Mouse (Mus musculus) adrenal gland, adult 18-20 months (tissue): Measurements from ENCODE around the gene Tnnt3. TPM values are rescaled to one million over a fixed set of nuclear protein-coding genes. Genes with fewer than 3 reads are reported as not detected.

Experiments used
- DNase-seq, 2 experiments: peaks; one replicate each; pipeline ENCODE4 v3.0.0; 2021 to 2022; ENCODE audit warnings: low spot score in 2 of 2
- total RNA-seq, 2 experiments: library from RNA; stranded (reverse); gene quantifications; 1 replicate in 1 of 2; 2 replicates in 1 of 2; pipeline ENCODE4 v1.2.3; 2021

Tnnt3 gene
- total RNA-seq, 2 experiments from 2014 or later = 0.83 to 16.2 TPM

- no peak for DNase-seq
Observed at GRCm38 (mm10) chr7:142538291-142538690, 39.7 kb downstream of the Tnnt3 start.

- no peak for DNase-seq
Observed at GRCm38 (mm10) chr7:142538766-142539165, 40.1 kb downstream of the Tnnt3 start.

- DNase-seq = no peak
Observed at GRCm38 (mm10) chr7:142539828-142540227, 41.2 kb downstream of the Tnnt3 start.

- no peak for DNase-seq
Observed at GRCm38 (mm10) chr7:142542771-142543303, 44.2 kb downstream of the Tnnt3 start.

- no peak for DNase-seq
Observed at GRCm38 (mm10) chr7:142545967-142546366, 47.3 kb downstream of the Tnnt3 start.

DNA sequence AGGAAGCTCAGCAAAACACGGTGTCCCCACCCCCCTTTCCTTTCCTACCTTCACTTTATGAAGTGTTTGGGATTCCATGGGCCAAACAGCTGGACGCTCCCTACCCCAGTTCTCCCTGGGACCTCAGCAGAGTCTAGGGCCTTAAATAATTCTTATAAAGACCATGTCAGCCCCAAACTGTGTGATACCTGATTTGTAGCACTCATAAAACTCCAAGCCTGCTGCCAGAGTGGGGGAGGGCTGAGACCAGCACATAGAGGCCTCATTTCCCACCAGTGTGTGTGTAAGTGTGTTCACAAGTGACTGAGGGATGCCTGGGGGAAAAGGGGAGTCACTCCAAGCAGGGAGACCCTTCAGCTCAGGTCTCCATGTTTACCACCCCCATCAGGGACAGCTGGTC lies 49.2 kb downstream of the Tnnt3 start:
- DNase-seq = no peak

GRCm38 (mm10) chr7:142548706-142549105 lies 50.1 kb downstream of the Tnnt3 start:
- DNase-seq = no peak

DNA sequence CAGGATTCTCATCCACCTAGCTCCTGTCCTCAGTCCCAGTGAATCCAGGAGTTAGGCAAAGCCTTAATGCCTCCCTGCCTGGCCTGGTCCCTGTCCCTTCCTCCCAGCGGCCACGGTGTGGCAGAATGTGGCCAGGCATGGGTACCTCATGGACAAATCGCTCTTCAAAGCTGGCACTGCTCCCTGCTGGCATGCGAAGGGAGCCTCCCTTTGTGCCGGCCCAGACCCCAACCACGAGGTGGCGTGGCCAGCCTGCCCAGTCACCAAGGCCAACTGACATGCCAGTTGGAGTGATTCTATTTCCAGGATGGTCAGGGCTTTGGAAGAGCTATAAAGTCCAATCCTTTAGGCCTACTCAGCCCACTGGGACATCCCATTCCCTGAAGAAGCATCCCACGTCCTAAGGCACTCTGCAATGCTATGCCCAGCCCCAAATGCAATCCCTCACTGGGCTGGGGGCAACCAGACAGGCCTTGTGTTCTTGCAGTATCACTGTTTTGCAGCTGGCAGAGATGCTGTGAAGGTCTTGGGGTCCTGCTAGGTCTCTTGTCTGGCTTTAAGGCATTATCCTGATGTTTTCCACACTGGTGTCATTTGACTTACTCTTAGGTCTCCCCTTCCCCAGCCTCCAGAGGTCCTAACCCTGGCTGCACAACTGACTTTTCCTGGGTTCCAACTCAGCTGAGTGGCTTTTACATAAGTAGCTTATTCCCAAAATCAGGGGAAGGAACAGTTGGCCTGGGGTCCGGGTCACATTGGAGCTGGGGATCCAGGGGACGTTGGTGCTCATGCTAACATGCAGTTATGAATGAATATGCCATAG lies 51.5 kb downstream of the Tnnt3 start:
- peak in 1 of 2 experiments; percentile 12 for DNase-seq

GRCm38 (mm10) chr7:142550935-142551373 lies 52.3 kb downstream of the Tnnt3 start:
- no peak for DNase-seq

DNA sequence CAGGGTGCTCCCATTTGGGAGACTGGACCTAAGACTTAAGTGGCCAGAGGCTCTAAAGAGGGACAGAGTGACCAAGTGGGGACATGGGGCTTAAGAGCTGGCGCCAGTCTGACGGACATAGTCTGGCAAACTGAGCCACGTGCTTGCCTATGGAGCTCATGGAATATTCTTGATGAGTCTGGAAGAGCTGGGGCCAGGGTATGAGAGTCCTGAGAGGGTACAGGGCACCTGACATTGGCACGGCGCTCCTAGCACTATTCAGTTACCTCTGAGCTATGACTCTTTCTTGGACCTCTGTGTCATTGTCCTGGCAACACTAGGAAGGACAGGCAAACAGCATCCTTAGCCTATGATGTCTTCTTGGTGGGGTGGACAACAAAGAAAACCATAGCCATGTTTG lies 53.1 kb downstream of the Tnnt3 start:
- no peak for DNase-seq

- no peak for DNase-seq
Observed at GRCm38 (mm10) chr7:142552591-142553416, 54.2 kb downstream of the Tnnt3 start.

GRCm38 (mm10) chr7:142553417-142554335 lies 55.0 kb downstream of the Tnnt3 start:
- DNase-seq = no peak

DNA sequence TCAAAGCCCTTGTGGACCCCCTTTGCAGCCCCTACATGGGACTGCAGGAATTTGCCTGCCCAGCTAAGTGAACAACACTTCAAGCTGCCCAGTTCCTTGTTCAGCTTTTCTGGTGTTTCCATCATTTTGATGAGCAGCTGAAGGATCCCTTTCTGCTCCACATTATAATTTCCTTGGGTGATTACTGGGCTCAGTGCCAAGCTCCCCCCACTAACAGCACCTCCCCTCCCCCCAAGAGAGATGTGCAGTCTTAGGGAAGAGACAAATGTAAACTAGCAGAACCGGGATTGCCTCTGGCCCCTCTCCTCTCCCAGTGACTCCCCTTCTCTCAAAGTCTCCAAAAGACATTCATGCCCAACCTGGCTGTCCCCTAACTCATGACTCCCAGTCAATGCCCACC lies 56.0 kb downstream of the Tnnt3 start:
- DNase-seq = no peak

- DNase-seq = no peak
Observed at GRCm38 (mm10) chr7:142555366-142556088, 56.9 kb downstream of the Tnnt3 start.

DNA sequence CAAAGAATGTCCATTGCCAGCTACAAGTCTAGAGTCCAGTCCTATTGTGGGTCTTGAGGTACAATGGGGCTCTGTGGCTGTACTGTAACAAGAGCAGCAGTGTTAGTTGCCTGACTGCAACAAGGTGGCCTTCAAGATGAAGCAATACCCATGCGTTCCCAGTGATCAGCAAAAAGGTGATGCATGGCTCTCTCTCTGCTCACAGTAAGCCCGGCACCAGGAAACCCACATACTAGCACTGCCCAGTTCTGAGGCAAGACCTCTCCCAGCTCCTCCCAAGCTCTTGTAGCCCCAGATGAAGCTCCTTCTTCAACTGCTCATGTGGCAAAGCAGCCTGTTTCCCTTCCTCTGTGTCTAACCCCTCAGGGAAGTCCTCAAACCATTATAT lies 57.4 kb downstream of the Tnnt3 start:
- DNase-seq = no peak

GRCm38 (mm10) chr7:142557696-142558095 lies 59.1 kb downstream of the Tnnt3 start:
- DNase-seq = no peak

- DNase-seq = no peak
Observed at GRCm38 (mm10) chr7:142558511-142559146, 60.0 kb downstream of the Tnnt3 start.

GRCm38 (mm10) chr7:142559651-142560175 lies 61.1 kb downstream of the Tnnt3 start:
- DNase-seq = no peak
